Mouse (Mus musculus): ENCODE measurements at regions not wholly inside any gene's neighbourhood (a gene's known extent, or its start where the extent isn't known, plus 50 kb on each side); places are given as distances from the start of the nearest gene placed in this dataset.

DNA sequence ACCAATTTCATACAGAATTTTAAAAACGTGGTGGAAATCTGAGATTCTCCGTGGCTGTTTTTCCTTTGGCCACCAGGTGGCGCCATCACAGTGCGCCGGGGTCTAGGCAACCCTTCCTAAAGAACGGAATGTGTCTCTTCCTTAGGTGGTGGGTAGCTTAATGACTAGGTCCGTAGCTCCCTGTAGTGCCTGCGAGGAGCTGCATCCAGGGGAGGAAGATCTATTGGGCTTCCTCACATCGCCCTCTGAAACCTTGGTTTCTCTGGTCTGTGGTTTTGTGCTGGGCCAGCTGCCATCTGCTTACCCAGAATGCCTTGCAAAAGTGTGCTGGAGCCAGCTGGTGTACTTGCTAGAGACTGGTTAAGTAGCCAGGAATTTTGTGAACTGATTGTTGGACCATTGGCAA is 107.6 kb downstream of the Slc4a3 start:
- H3K4me3 ChIP-seq (replicated peaks), result no peak overlapping the region
- 3% methylated on average over 9 of the region's 9 CpGs for WGBS (ENCODE audit: insufficient replicate concordance)
- ATAC-seq (ENCODE audit: low read depth), result no peak

DNA sequence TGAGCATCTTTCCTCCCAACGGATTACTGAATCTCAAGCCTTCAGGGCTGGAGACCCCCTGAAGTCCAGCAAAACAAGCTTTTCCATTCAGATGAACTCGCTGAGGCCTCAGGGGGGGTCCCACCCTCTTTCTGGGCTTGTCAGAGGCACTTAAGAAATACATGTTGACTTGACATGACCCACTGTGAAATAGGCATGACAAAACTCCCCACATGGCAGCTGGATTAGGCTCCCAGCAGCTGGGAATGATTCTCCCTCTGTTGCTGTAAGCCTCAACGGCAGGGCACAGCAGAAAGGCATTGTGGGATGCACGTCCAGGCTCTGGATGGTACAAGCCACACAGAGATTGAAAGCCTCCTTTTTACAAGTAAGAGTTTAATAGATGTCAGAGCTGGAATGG is 110.5 kb downstream of the Slc4a3 start:
- no peaks in the 10 kb centered on the region for H3K9me3 ChIP-seq (replicated peaks)
- no peaks in the 10 kb centered on the region for H3K36me3 ChIP-seq
- H3K4me1 ChIP-seq (replicated peaks), result no peaks in the 10 kb centered on the region
- H3K4me3 ChIP-seq (replicated peaks), result no peak overlapping the region
- no peaks in the 10 kb centered on the region for H3K27me3 ChIP-seq
- DNase-seq (no peak), ATAC-seq (ENCODE audit: low read depth) (no peak)
- no peak overlapping the region for H3K27ac ChIP-seq
- no peak overlapping the region for H3K9ac ChIP-seq
- 49% methylated on average over 4 of the region's 4 CpGs for WGBS (ENCODE audit: insufficient replicate concordance)
- H3K4me2 ChIP-seq, result no peak overlapping the region

More for the DNA sequence above, 107.6 kb downstream of the Slc4a3 start:
- Histone ChIP-seq H3K27me3 (no peaks in the 10 kb centered on the region), H3K4me2 (no peak overlapping the region), H3K27ac (no peak overlapping the region), H3K4me1 (replicated peaks) (no peaks in the 10 kb centered on the region), H3K9me3 (replicated peaks) (no peaks in the 10 kb centered on the region), H3K36me3 (no peaks in the 10 kb centered on the region), H3K9ac (no peak overlapping the region)
- peak; percentile 1 for DNase-seq

DNA sequence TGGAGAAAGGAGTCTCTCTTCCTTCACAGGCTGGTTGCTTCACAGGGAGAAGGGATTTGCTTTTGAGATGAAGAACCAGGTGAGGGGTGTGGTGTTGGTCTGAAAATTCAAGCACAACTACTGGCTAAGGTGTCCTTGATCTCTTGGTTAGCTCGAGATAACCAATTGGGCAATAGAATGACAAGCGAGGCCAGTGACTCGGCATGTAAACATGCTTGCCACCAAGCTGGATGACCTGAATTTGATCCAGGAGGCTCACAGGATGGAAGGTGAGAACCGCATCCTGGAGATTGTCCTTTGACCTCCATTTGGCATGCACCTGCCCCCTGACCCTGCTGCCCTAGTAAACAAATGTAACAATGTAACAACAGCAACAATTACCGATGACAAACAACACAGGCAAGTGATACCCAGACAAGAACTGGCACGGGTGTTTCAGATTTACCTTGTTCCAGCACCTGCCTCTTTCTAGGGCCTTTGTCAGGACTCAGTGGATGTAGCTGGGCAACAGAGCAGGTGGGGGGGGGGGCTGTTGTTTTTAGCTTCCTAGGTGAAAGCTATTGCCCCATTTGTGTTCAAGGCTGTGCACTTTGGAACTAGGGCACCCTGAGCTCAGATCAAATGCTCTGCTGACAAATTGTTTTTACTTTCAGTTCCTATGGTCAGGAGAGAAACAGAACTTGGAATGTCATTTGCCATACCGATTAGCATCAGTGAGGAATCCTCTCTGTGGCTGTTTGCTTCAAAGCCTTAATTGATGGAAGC is 114.5 kb downstream of the Slc4a3 start:
- ATAC-seq (ENCODE audit: low read depth), result no peak

DNA sequence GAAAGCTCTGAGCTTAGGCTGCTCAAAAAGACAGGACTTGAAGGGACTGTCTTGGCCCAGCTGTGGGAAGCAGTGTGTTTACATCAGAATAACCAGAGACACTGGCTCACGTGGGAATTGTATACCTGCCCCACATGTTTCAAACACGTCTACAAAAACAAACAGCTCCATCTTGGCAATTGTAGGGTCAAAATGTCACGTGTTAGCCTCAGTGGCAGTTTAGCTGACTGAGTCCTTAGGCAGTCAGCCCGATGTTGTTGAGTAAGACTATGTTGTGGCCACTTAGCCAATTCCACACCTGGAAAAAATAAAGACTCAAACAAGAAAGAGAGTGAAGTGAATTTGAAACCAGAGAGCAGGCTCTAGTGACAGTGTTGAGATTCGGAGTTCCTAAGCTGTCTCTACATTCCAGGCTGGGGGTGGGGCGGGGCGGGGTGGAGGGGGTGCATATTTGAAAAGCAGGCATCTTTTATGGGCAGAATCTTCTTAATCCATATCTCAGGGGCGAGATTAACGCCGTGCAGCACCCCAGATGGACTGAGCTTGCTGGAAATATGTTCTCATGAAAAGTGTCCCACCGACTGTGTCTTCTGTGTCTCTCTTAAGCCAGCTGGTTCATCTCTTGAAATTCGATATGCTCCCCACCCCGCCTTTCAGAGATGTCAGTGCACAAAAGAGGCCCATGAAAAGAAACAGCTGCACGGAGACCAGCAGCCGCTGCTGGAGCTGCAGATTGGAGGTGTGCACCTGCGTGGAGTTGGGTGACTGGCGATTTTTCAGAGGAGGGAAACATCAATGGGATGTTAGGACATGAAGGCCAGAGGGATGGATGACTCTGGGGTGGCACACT is 116.3 kb downstream of the Slc4a3 start:
- no peak for ATAC-seq (ENCODE audit: low read depth)
- Histone ChIP-seq H3K9me3 (replicated peaks) (no peaks in the 10 kb centered on the region), H3K4me2 (no peak overlapping the region), H3K27me3 (no peaks in the 10 kb centered on the region), H3K36me3 (no peaks in the 10 kb centered on the region), H3K27ac (no peak overlapping the region), H3K4me1 (replicated peaks) (no peaks in the 10 kb centered on the region), H3K4me3 (replicated peaks) (no peak overlapping the region), H3K9ac (no peak overlapping the region)
- DNase-seq, result no peak
- 34% methylated on average over 17 of the region's 17 CpGs for WGBS (ENCODE audit: insufficient replicate concordance)

More for the DNA sequence above, 114.5 kb downstream of the Slc4a3 start:
- no peak for DNase-seq
- Histone ChIP-seq H3K9ac (no peak overlapping the region), H3K4me1 (replicated peaks) (no peaks in the 10 kb centered on the region), H3K27me3 (no peaks in the 10 kb centered on the region), H3K4me3 (replicated peaks) (no peak overlapping the region), H3K4me2 (no peak overlapping the region), H3K27ac (no peak overlapping the region), H3K9me3 (replicated peaks) (no peaks in the 10 kb centered on the region), H3K36me3 (no peaks in the 10 kb centered on the region)
- 60% methylated on average over 7 of the region's 7 CpGs for WGBS (ENCODE audit: insufficient replicate concordance)

DNA sequence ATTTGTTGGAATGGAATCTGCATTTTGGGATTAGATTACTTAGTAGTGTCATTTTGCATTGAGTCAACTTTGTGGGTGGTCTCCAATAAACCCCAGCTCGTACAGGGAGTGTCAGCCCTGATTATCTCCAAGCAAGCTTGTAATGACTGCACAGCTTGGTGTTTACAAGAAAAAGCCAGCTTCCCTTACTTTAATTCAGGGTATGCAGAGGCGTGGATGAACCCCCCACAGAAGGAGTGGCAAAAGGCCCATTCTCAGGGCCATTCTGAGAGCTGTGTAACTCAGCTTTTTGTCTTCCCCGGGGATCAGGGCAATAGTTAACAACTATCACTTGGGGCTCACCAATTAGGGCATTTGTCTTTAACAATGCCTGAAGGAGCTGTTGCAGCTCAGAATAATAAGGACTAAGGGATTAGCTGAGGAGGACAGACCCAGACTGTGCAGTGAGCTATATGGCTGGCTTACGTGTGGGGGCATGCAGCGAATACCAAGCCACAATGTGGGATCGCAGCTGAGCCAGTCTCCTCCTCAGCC is 121.7 kb downstream of the Slc4a3 start:
- H3K27ac ChIP-seq, result no peak overlapping the region
- 68% methylated on average over 6 of the region's 6 CpGs for WGBS (ENCODE audit: insufficient replicate concordance)
- no peaks in the 10 kb centered on the region for H3K27me3 ChIP-seq
- H3K4me2 ChIP-seq, result no peak overlapping the region
- no peak overlapping the region for H3K9ac ChIP-seq
- H3K36me3 ChIP-seq, result no peaks in the 10 kb centered on the region
- no peak for DNase-seq
- ATAC-seq (ENCODE audit: low read depth), result no peak
- H3K4me3 ChIP-seq (replicated peaks), result no peak overlapping the region
- H3K9me3 ChIP-seq (replicated peaks), result no peaks in the 10 kb centered on the region
- no peaks in the 10 kb centered on the region for H3K4me1 ChIP-seq (replicated peaks)

DNA sequence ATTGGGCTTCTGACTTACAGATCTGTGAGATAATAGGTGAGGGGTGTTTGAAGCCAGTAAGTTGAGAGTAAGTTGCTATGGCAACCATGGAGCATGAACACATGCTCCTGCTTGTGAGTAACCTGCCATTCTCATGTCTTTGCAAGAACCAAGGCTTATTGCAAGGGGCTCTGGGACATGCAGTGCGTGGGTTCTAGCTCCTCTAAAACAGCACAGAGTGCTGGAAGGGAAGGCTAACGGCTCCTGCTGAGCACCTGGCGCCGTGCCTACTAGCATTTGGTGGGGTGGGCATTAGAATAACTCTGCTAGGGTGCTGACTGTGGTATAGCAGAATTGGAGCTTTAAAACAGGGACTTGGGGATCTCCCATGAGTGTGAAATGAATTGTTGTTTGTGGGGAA is 130.2 kb downstream of the Slc4a3 start:
- no peak for ATAC-seq (ENCODE audit: low read depth)
- 67% methylated on average over 4 of the region's 4 CpGs for WGBS (ENCODE audit: insufficient replicate concordance)
- no peak overlapping the region for H3K9ac ChIP-seq

DNA sequence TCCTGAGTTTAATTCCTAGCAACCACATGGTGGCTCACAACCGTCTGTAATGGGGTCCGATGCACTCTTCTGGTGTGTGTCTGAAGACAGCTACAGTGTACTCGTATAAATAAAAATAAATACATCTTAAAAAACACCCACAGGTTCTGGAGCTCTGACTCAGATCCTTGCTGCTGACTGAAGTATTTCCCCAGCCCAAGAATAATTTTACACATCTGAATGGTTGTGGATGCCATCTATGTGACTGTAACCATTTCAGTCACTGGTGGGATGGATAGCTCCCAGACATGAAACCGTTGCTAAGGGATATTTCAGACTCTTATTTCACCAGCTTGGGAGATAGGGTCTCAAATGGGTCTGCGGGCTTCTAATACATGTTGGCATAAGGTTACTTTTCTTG is 131.6 kb downstream of the Slc4a3 start:
- no peaks in the 10 kb centered on the region for H3K4me1 ChIP-seq (replicated peaks)
- 57% methylated on average over 5 of the region's 5 CpGs for WGBS (ENCODE audit: insufficient replicate concordance)
- no peak for DNase-seq
- H3K4me3 ChIP-seq (replicated peaks), result no peak overlapping the region
- H3K4me2 ChIP-seq, result no peak overlapping the region
- no peak overlapping the region for H3K27ac ChIP-seq
- no peaks in the 10 kb centered on the region for H3K27me3 ChIP-seq
- no peak for ATAC-seq (ENCODE audit: low read depth)
- no peak overlapping the region for H3K9ac ChIP-seq
- H3K9me3 ChIP-seq (replicated peaks), result peaks cover 5% of the 10 kb centered on the region; the same call in 1 of the 2 replicates
- H3K36me3 ChIP-seq, result no peaks in the 10 kb centered on the region

More for the DNA sequence above, 130.2 kb downstream of the Slc4a3 start:
- DNase-seq, result no peak
- H3K4me3 ChIP-seq (replicated peaks), result no peak overlapping the region
- H3K27me3 ChIP-seq, result no peaks in the 10 kb centered on the region
- H3K36me3 ChIP-seq, result no peaks in the 10 kb centered on the region
- H3K4me2 ChIP-seq, result no peak overlapping the region
- H3K4me1 ChIP-seq (replicated peaks), result no peaks in the 10 kb centered on the region
- no peak overlapping the region for H3K27ac ChIP-seq
- H3K9me3 ChIP-seq (replicated peaks), result no peaks in the 10 kb centered on the region

DNA sequence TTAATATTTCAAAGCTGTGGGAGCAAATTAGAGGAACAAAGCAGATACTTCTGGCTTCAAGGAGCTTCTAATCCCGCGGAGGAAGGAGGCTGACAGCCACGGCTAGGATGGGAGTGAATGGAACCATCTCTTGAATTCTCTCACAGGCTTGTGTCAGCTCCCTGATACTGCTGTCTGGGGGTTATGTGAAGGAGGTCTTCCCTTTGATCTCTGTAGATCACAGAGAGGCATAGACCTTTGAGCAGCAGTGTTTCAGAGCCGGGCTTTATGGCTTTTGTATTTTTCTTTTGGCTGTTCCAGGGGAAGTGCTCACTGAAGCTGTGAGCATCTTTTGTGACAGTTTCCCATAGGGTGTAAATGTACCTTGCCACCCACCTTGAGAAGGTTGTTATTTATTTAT is 132.2 kb downstream of the Slc4a3 start:
- no peak overlapping the region for H3K27ac ChIP-seq
- no peaks in the 10 kb centered on the region for H3K4me1 ChIP-seq (replicated peaks)
- no peaks in the 10 kb centered on the region for H3K36me3 ChIP-seq
- H3K27me3 ChIP-seq, result no peaks in the 10 kb centered on the region
- H3K9me3 ChIP-seq (replicated peaks), result peaks cover 5% of the 10 kb centered on the region; the same call in 1 of the 2 replicates
- 58% methylated on average over 4 of the region's 4 CpGs for WGBS (ENCODE audit: insufficient replicate concordance)
- no peak for ATAC-seq (ENCODE audit: low read depth)
- no peak for DNase-seq
- no peak overlapping the region for H3K9ac ChIP-seq
- H3K4me2 ChIP-seq, result no peak overlapping the region
- no peak overlapping the region for H3K4me3 ChIP-seq (replicated peaks)

DNA sequence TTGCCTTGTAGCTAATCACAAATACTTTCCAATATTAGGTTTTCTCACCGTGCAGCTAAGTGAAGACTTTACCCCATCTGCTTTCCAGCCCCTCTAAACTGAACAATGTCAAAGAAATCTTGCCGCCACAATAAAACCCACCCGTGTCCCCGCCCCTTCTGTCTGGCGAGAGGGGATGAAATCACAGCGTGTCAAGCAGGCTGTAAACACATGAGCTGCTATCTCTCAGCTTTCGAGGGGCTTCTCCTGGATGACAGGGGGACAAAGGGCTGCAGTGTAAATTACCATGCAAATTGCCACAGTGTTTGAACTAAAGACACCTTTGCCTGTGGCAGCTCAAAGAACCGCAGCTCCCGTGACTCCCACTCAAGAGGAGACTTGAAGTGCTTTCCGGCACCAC is 134.3 kb downstream of the Slc4a3 start:
- Histone ChIP-seq H3K9ac (no peak overlapping the region), H3K4me2 (no peak overlapping the region), H3K4me3 (replicated peaks) (no peak overlapping the region), H3K9me3 (replicated peaks) (peaks cover 5% of the 10 kb centered on the region; the same call in 1 of the 2 replicates), H3K27ac (no peak overlapping the region), H3K4me1 (replicated peaks) (no peaks in the 10 kb centered on the region), H3K36me3 (no peaks in the 10 kb centered on the region), H3K27me3 (no peaks in the 10 kb centered on the region)
- 50% methylated on average over 10 of the region's 10 CpGs for WGBS (ENCODE audit: insufficient replicate concordance)
- DNase-seq, result no peak
- ATAC-seq (ENCODE audit: low read depth), result no peak

DNA sequence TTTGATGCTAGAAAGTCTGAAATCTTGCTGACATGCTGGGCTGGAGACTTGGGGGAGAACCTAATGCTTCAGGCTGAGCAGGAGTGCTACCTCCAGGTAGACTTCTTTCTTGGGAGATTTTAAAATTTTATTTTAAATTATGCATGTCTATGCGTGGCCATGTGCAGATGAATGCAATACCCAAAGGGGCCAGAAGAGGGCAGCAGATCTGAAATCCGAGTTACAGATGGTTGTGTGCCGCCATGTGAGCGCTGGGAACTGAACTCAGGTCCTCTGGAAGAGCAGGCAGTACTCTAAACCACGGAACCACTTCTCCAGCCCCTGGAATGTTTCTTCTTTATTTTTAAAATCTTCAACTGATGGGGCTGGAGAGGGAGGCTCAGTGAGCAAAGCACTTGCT is 135.8 kb downstream of the Slc4a3 start:
- Histone ChIP-seq H3K9me3 (replicated peaks) (peaks cover 5% of the 10 kb centered on the region; the same call in 1 of the 2 replicates), H3K4me2 (no peak overlapping the region), H3K27me3 (no peaks in the 10 kb centered on the region), H3K4me3 (replicated peaks) (no peak overlapping the region), H3K27ac (no peak overlapping the region), H3K9ac (no peak overlapping the region), H3K4me1 (replicated peaks) (no peaks in the 10 kb centered on the region), H3K36me3 (no peaks in the 10 kb centered on the region)
- ATAC-seq (ENCODE audit: low read depth) (no peak), DNase-seq (no peak)
- WGBS (ENCODE audit: insufficient replicate concordance), result 73% methylated on average over 5 of the region's 5 CpGs

DNA sequence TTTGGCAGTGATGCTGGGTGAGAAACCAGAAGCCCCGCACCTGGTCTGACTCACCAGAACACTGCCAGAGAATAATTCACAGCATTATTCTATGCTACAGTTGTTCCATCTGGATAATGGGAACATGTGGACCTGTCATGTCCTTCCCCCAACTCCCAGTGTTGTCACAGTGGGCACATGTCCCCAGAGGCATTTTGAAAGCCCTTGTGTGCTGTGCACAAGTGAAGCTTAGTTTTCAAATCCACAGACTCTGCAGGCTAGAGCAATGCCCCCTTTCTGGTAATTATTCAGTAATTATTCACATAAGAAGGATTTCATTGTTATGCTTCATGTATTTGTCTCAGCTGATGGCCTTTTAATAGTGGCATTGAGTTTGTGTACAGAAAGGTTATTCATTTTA is 146.7 kb downstream of the Slc4a3 start:
- H3K9ac ChIP-seq, result no peak overlapping the region
- H3K36me3 ChIP-seq, result no peaks in the 10 kb centered on the region
- H3K9me3 ChIP-seq (replicated peaks), result no peaks in the 10 kb centered on the region
- H3K4me2 ChIP-seq, result no peak overlapping the region
- 92% methylated on average over 1 of the region's 1 CpGs for WGBS (ENCODE audit: insufficient replicate concordance)
- no peak overlapping the region for H3K27ac ChIP-seq
- DNase-seq, result no peak
- H3K4me3 ChIP-seq (replicated peaks), result no peak overlapping the region
- ATAC-seq (ENCODE audit: low read depth), result no peak
- H3K4me1 ChIP-seq (replicated peaks), result no peaks in the 10 kb centered on the region
- no peaks in the 10 kb centered on the region for H3K27me3 ChIP-seq

Data from liver, embryonic 13.5 days (tissue).